Mouse (Mus musculus) mesoderm, embryonic 11.5 days (tissue): Measurements from ENCODE around the gene Lsamp.
"Not testable (repeated sequence)": the region's sequence is repeated elsewhere in the genome, so short reads cannot be mapped to it uniquely, and the experiment has no call there.

Experiments used
- DNase-seq: peaks from one replicate; pipeline ENCODE4 v3.0.0-alpha.2; 2012; ENCODE audit warnings: low read depth, low spot score

The Lsamp gene

DNA sequence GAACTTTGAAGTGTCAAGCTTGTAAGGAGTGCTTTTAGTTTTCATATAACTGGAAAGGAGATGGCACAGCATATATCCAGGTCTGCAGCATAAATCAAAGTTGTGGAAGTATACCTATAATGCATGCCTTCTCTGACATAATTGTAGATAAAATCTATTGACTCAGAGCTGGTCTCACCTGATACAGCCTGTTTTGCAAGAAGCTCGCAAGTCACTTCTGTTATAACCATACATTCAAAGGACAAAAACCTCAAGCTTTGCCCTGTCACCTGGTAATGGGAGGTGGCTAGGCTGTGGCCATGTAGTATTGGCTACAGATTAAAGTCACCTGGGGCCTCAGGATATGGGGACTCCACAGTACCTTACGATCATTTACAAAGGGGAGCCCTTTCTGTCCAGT, 507.4 kb downstream of the Lsamp start:
- no peak for DNase-seq

DNA sequence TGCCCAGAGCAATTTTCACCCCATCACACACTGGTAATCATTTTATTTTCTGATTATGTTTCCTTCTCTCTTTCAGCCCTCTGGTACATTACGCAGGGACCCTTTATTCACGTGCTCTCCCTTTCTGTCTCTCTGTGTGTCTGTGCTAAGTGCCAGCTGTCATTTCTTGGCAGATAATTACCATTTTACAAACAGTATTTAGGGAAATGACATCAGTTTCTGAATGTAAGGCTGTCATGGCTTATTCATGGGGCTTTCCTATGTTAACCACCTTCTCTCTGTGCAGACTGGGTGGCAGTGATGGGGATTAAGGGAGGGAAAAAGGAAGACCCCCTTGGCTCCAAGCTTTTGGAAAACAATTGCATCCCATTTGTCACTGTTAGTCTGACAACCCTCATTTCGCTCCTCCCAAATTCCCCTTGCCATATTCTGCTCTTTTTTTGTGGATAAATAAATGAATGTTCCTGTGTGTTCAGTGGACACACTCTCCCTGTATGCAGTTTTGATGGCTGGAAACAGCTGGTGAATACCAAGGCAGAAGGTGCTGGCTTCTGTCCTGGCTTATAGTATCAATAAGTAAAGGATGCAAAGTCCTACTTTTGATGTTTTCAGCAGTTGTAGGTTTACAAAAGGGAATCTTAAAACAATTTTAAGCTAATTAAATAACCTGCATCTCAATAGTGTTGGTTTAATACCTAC, 520.2 kb downstream of the Lsamp start:
- DNase-seq: peak; percentile 4

DNA sequence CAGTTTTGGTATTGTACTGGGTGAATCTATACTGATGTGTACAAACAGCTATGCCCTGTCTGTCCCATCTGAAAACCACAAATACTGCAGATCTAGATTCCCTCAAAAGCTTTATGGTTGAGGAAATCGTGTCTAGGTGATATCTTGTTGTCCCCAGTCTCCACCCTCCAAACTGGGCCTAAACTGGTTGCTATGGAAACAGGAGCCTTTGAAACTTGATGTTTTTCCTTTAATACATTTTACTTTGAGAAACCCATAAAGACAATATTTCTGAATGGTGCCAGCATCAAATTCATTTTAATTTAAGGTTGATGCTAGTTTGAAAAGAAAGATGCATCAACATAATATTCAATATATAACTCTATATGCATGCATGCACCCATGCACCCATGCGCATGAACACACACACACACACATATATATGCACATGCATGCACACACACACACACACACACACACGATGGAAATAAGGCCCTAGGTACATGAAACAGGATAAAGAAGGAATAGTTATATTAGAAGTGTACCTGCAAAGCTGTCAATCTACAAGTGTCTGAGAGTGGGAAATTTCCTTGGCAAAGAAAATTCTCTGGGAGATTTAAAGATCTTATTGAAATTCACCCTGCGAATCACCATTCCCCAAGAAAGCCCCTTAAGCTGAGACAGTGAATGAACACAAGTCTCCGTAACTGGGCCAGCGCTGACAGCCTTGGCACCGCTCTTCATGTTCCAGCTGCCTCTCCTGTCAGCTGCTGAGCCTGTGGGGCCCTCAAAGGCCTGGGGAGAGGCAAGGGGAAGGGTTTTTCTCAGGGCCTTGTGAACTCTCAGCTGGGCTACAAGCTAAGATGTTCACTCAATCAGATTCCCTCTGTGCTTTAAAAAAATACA, 525.2 kb downstream of the Lsamp start:
- no peak for DNase-seq

DNA sequence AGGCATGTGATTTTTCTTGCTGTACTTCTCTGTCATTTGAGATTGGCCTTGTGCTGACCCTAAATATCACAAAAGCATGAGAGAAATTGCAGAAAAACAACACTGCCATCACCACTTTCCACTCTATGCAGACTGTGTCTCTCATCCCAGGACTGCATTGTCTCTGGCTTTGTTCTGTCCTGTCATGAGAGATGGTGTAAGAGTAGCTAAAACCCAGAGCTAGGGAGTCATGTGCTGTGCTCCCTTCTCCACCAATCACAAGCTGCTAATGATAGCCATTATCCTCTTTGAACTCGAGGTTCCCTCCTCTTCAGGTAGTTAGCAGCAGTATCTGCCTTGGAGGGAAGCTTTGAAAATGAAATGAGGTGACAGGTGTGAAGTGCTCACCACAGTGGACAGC, 552.6 kb downstream of the Lsamp start:
- DNase-seq: no peak

DNA sequence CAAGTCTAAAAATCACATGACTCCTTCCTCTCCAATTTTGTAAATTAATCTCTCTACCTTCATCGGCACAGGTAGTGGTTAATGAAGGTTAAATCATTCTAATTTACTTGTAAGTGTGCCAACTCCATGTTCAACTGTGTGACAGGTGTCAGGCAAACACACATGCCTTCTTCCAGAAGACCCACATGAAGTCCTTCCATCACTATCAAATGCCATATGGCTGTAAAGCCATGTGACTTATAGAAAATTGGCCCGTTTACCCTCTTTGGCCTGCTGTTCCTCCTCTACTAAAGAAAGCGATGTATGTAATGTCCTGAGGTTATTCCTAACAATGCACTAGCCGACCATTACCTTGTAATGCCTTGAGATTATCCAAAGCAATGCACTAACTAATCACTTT, 565.5 kb downstream of the Lsamp start:
- no peak for DNase-seq

DNA sequence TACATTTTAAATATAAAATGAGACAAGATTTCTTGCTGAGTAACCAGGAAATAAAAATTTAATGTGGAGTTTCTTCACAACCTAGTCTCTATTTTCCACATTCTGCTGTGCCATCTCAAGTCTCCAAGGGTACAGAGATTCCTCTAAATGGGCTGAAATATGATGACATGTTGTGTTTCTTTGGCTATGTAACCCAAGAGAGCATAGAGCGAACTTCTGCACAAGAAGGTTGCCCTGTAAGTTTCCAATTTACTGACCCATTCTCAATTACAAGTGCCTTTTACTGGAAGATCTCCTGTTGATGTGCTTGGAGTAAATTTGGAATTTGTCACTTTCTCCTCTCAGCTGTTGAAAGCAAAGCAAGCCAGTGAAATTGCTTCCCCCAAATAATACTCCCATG, 571.4 kb downstream of the Lsamp start:
- no peak for DNase-seq

DNA sequence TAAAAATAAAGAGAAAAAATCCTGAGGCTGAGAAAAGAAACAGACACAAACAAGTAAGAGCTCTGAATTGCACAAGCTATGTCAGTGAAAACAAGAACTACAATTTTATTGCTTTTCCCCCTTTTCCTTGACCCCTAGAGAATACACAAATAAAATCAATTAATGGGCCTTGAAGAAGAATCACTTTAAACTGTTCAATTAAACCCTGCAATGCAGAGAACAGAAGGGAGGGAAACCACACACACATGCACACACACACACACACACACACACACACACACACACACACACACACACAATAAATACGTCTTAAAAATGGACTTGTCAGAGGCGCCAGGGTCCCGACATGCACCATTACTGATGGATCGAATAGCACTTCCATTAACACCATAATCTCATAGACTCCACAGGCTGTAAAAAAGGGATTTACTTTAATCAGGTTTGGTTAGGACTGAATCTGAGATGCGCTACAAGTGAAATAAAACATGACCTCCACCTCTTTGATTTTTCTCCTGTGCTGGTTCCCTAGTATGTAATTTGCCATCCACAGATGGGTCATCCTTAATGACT, 573.6 kb downstream of the Lsamp start:
- no peak for DNase-seq

DNA sequence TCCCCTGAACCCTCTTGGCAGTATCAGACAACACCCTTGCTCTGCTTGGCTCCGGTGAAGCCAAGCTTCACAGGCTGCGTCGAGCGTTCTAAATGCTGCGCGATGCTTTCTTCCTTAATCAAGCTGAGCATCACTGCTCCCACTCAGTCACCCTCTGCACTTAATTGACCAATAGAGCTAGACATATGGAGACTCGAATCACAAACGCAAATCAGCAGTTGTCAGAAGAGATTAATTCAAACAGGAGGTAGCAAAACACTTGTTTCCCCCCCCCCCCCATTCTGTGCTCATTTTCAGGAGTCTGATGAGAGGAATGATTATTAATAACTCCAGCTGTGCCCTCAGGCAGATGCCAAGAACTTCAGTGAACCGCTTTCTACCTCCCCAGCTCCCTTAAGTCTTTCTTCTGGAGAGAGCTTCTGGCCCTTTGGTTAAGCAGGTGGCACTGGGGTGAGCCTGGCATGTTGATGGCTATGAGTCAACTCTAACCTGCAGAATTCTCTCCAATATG, 583.3 kb downstream of the Lsamp start:
- DNase-seq: no peak

DNA sequence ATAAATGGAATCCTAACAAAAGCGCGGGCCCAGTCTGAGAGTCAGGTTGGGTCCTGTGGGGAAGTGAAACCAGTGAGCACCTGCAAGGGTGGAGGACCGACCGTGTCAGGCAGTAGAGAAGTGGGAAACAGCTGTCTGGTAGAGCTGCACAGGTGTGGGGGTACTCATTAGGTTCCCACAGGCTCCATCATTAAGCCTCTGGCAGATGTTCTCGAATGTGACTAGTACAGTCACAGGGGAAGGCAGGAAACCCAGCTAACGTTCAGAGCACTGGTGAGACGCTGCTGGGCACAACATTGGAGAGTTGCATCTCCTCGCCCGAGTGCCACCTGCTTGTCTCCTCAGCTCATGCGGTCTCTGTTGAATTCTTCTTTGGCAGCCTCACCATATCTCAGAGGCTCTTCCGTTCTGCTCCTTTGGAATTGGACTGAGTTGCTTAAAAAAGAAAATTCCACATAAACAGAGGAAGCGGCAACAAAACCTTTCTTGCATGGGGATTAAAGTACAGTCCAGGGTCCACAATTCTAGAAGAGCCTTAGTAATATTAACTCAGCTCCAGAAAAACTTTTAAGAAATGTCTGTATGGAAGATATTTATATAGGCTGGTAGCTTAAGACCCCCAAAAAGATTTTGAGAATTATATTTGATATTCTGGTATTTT, 588.1 kb downstream of the Lsamp start:
- DNase-seq: no peak

DNA sequence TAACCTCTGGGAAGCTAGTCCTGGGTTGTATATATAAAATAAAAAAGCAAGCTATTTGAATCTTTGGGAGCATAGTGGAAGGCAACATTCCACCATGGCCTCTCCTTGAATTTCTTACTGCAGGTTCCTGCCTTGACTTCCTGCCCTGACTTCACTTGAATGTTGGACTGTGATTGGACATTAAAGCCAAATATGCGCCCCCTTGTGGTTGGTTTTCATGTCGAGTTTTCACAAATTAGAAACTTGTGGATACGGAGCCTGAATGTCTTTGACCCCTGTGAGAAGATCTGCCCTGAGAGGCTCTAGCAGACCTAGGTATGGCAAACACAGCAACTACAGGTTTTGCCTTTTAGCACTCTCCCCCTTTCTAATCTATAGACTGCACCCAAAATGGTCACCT, 597.9 kb downstream of the Lsamp start:
- no peak for DNase-seq

DNA sequence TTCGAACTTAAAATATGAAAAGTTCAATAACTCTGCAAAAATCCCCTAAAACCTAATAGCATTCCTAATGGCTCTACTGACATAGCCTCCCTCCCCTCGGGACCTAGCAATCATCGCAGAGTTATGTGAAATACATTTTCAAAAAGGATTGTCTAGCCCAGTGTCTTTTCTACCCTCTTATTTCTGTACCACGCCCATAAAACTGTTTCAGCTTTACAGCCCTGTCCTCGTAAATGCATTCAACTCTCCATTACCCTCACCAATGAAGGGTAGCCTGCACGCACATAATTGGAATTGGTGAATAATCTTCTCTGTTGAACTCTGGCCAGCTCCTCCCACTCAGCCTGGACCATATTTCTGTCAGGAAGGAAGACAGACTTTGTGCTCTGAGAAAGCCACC, 609.0 kb downstream of the Lsamp start:
- peak; percentile 7 for DNase-seq

DNA sequence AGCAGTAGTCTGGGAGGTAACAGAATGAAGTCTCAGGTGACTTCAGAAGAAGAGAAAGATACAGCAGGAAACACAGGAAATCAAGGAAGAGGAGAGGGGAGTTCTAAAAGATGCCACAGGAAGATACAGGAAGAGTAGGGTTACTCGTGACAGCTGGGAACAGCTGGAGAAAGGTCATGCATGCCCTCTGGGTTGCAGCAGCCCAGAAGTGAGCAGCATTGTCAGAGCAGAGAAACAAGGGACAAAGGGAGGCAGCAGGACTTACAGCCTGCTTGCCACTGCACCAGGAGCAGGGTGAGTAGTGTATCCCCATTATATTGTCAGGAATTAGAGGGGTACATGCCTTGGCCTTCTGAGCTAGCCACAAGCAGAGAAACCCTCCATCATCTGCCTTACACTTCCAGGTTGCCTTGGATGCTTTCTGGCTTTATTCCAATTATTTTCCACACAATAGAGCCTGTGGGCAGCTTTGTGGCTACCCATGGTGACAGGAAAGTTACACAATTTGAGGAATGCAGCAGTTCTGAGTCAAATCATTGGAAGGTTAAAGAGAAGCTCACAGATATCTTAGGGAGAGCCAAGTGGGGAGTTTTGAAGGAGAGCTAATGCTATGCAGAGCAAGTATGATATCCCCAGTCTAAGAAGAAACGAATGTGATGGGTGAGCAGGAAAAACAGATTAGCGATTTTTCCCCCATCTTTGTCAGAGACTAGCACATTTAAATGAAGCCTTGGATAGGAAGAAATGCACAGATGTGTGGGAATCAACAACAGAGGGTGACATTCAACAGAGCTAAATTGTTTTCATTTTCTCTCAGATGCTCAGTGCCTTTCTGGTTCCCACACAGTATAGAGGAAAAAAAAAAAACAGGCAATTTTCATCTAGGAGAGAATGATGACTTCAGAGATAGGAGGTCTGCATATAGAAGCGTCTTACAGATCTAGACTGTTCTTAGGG, 617.5 kb downstream of the Lsamp start:
- no peak for DNase-seq

DNA sequence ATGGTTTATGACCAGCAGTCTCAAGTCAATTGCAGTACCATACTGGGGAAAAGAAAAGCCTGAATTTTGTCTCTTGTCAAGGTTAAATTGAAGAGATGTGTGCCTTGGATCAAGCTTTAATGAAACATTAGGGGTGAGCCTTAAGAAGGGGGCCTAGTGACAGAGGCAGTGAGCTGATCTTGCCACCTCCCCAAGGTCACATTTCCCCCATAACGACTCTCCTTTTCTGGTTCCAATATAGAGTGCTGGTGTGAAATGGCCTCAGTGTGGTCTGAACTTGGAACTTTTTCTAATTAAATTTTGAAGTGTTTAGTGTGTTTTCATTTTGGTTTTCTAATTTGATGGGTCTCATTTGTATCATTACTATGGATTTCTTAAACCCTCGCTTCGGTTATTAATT, 623.3 kb downstream of the Lsamp start:
- no peak for DNase-seq

DNA sequence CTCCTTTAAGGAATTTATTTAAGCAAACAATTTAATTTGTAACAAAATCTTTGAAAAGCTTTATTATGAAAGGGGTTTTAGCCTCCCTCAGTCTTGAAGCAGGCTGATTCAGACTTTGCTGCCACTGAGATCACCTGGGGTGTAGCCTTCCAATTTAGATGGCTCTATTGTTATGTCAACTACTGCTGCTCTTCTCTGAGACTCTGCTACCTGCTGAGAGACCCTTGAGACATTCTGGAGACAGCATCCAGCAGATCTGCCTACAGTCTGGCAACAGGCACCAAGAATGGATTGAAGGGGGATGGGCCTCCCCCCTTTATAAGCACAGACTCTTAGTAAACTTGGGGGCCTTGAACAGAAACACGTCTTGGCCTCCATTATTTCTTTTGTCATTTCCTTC, 632.5 kb downstream of the Lsamp start:
- not testable (repeated sequence) for DNase-seq

DNA sequence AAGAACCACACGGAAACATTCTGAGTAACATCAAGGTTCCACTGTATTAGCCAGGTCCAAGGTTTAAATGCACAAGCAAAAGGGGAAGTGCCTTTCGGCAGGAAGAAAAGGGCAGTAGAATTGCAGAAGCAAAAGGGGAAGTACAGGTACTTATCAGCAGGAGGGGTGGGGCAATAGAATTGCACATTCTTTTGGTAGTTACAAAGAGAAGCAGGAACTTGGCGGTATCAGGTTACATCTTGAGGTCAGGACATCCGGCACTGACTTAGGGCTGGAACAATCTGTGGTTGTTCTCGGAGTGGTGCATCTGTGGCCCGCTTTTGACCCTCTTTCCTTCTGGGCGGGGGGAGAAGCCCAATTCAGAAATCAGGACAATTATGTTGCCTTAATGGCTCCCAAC, 636.9 kb downstream of the Lsamp start:
- DNase-seq: not testable (repeated sequence)

DNA sequence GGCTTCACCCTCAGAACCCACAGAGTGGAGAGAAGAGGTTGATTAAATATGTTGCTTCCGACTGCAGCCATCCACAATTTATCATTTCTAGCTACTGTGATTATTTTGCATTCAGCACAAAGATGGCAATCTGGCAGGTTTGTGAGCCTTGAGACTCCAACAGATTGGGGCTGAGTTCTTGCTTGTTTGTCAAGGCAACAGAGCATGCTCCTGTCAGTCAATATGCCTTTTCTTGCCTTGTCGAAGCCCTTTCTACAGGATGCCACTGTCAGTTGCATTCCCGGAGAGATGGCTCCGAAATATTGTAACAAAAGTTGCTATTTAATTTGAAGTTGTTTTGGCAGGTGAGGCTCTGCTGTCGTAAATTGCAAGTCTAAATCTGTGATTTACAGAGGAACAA, 643.0 kb downstream of the Lsamp start:
- no peak for DNase-seq

DNA sequence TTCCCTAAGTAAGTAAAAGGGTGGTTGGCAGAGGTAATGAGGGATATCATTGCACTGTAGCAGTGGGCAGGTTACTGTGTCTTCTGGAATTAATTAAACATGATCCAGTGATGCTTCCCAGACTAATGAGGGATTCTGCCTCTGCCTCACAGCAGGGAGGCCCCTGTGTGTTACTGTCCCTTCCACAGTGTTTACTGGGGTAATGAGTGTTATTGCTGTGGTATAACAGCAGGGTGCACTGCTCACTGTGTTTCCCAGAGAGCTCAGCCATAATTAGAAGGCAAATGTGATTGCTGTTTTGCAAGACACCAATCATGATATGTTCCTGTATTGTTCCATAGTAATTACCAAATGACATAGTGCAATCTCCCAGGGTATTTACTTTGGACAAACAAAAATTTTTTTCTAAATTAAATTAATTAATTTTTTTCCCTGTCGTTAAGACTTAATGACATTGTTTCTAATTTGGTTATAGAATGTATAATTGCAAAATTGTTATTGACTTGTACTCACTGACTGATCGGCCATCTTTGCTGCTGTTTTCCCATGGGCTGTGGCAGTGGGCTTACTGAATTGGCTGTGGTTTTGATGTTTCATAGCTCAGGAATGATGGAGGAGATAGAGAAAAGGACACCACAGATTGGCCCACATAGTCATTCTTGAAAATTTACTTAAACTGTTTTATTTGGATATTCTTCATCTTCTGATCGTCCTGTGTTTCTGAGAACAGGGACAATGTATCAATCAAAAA, 655.6 kb downstream of the Lsamp start:
- DNase-seq: no peak

DNA sequence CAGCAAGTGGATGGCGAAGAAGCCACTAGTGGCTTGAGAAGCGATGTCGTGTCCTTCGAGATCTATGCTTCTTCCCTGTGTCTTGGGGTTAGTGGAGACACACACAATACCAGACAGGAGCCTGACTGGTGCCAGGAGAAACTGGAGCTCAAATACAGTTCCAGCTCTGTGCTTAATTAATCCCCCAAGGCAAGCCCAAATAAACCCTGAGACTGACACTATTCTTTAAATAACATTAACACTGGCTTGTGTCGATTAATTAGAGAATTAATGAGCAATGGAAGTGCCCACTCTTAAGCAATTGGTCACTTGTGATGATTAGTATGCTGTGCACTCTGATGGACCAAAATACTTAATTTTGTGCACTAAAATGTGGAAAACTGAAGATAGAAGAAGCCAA, 668.6 kb downstream of the Lsamp start:
- DNase-seq: no peak

DNA sequence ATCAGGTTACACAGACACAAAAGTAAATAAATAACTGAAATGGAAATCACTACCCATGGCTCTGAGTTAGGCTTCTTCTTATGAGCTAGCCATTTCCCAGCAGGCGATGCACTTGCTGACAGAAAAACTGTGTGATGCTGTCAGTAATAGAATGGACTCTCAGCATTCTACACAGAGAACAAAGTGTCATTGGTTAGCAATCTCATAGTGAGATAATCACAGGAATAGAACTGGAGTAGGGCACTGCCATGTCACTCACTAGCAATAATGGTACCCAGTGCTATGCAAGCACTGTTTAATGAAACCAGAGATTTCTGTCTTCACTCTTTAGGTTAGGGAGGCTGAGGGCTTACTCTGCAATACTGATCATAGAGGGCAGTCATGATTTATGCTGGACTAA, 669.3 kb downstream of the Lsamp start:
- DNase-seq: no peak

DNA sequence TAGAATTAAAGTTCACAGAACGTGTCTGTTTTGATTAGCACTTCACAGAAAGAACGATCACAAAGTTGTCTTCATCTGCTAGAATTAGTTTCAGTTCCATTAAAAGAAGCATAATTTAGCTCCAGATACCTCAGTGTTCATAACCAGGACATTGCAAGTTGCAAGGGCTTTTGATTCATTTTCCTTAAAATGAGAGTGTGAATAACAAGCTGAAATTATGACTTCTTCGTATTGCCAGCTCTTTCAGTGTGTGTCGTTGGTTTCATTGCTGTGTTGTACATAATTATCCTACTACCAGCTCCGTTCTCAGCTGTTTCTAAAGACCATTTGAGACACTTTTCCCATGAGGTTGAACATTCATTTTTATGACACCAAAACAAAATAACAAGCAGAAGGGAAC, 672.2 kb downstream of the Lsamp start:
- no peak for DNase-seq
